Mouse (Mus musculus) ES-Bruce4 (cell line): ENCODE measurements at regions not wholly inside any gene's neighbourhood (a gene's known extent, or its start where the extent isn't known, plus 50 kb on each side); places are given as distances from the start of the nearest gene placed in this dataset.

Experiments used
- CTCF ChIP-seq: IDR thresholded peaks from one replicate; pipeline ENCODE4 v1.8.1; 2011; ENCODE audit warnings: low read depth, low read length
- EP300 ChIP-seq: IDR thresholded peaks from 2 replicates; pipeline ENCODE4 v1.6.1; 2011; ENCODE audit warnings: low read depth, low read length; ENCODE audit not compliant: insufficient read depth
- POLR2A ChIP-seq: IDR thresholded peaks from one replicate; pipeline ENCODE4 v1.8.1; 2011; ENCODE audit warnings: low read length; ENCODE audit not compliant: insufficient read depth

DNA sequence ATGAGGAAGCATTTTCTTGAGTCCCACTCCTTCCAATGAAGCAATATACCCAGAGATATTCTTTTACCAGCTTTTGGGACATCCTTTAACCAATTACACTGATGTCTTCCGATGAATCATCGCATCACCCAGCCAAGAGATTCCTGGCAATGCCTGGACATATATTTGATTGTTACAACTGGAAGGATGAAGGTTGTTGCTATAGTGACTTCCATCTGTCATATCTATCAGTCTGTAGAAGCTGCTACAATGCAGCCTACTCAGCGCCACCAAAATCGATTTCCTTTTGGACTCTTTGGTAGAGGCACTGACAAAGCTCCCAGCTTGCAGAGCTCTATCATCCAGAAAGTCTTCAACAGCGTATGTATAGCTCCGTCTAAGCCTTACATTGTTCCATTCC is 661.0 kb upstream of the Sox9 start:
- TF ChIP-seq CTCF (no peak), EP300 (no peak), POLR2A (no peak)
